Mouse (Mus musculus) olfactory bulb, adult 2 months (tissue): Measurements from ENCODE around the gene Dpf3.

Experiments used
- CTCF ChIP-seq: fragments of 200-500 bp; IDR thresholded peaks from 2 replicates; pipeline ENCODE4 v1.5.1; 2012; ENCODE audit warnings: low read depth, mild to moderate bottlenecking, low read length, moderate library complexity; ENCODE audit not compliant: insufficient read depth
- POLR2A ChIP-seq: fragments of 200-500 bp; IDR thresholded peaks from 2 replicates; pipeline ENCODE4 v1.6.1; 2012; ENCODE audit warnings: mild to moderate bottlenecking, low read depth, low read length, moderate library complexity; ENCODE audit not compliant: insufficient read depth

- TF ChIP-seq CTCF (no peak), POLR2A (no peak)
Observed at GRCm38 (mm10) chr12:83454697-83455321, 32.7 kb downstream of the Dpf3 start.
